Mouse (Mus musculus) heart, adult 2 months (tissue): Measurements from ENCODE around the gene Efna5.

Experiments
- CTCF ChIP-seq: fragments of 200-600 bp; IDR thresholded peaks from 2 replicates; pipeline ENCODE4 v1.8.1; 2022; ENCODE audit warnings: antibody characterized with exemption, mild to moderate bottlenecking, moderate library complexity
- POLR2A ChIP-seq: fragments of 200-500 bp; IDR thresholded peaks from 2 replicates; pipeline ENCODE4 v1.6.1; 2011; ENCODE audit warnings: mild to moderate bottlenecking, low read depth, low read length, control low read depth; ENCODE audit not compliant: insufficient read depth

DNA sequence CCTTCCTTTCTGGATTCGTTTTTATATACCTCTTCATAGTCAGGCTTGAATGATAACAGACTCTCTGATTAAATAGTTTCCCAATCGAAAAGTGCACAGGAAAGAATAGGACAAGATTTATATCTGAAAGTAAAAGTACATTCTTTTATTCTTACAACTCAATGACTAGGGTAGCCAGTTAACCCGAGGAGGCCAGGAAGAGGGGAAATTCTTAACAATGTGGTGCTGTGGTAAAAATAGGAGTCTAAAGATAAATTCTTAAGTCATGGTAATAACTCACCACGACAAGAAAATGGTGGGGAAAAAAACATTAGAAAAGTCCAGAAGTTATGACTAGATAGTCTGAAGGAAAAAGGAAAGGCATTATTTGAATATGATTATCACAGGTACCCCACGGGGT lies 139.4 kb downstream of the Efna5 start:
- TF ChIP-seq POLR2A (no peak), CTCF (no peak)
